Mouse (Mus musculus) bone marrow macrophage, adult 2 months (primary cell): ENCODE data around the gene Kif5c.

Experiments used
- CTCF ChIP-seq: IDR thresholded peaks from 2 replicates; pipeline ENCODE4 v1.5.1; 2012; ENCODE audit warnings: low read depth, mild to moderate bottlenecking, low read length, moderate library complexity
- POLR2A ChIP-seq: IDR thresholded peaks from 2 replicates; pipeline ENCODE4 v1.6.1; 2012; ENCODE audit warnings: mild to moderate bottlenecking, low read depth, low read length, borderline replicate concordance

DNA sequence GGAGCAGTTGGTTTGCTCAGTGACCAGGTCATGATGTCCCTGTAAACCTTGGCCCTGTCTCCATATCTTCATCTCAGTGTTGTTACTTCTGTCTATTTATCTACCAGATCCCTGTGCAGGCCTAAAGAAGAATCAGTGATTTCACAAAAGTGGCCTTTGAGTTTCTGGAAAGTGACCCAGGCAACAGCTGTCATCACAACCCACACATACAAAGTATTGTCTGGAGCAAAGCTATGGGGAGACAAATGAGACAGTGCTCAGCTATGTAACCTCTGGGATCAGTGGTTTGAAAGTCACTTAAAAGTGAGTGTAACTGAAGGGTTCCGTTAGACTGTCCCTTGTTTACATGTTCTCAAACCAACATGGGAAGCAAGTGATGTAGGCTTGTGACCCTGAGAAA, 32.6 kb downstream of the Kif5c start:
- TF ChIP-seq POLR2A (no peak), CTCF (no peak)
